Mouse (Mus musculus): ENCODE data around the gene Csgalnact2. TPM values are rescaled to one million over a fixed set of nuclear protein-coding genes. Genes with fewer than 3 reads are reported as not detected.

The Csgalnact2 gene
- 10 to 100 TPM in 24 of 26 experiments, 1 to 10 TPM in 2; 7.9 to 36.5 (median 23.9) TPM for total RNA-seq (2018; cell fraction: chromatin; rRNA removed)
- 10 to 100 TPM; 10.3 to 30.2 (median 20.1) TPM for total RNA-seq (2018; cell fraction: cytosol; rRNA removed)
- total RNA-seq (2018; cell fraction: nucleus; rRNA removed) = 10 to 100 TPM; 11.2 to 60.9 (median 31.8) TPM
- polyA plus RNA-seq (2018) = 19.7 to 20.0 TPM (median 19.8 TPM) in 3 replicates

DNA sequence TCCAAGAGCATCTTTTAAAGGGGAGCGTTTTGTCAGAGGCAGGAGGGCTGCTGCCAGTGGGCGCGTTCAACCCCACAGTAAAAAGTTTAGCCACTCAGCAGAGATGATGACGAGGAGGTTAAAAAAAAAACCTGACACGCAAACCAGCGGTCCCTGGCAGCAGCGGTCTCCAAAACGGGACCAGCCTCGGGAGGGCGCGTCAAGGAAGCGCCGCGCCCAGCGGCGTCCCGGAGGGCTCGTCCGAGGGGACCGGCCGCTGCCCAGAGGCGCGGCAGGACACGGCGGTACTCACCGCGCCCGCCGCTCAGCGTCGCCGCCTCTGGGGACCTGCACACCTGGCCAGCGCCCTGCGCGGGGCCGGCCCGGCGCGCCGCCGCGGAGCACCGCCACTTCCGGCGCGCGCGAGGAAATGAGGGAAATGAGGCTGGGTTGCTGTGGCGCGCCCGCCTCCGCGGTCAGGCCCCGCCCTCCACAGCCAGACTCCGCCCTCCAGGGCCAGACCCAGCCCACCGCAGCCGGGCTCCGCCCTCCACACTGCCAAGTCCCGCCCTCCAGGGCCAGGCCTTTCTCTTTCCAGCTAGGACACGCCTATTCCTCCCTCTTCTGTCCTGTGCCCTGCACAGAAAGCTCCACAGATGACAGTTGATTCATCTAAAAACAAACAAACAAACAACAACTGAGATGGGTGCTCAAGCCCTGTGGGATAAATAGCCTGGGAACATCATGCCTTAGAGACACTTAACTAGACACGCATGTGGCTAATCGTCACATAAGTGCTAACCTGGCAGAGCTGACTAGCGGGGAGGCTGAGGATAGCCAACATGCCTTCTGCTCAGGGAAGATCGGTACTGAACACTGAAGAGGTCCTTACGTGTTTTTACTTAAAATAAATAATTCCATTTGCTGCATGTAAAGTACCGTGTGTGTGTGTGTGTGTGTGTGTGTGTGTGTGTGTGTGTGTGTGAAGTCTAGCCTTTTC lies at the start of gene Csgalnact2:
TSS of gene Csgalnact2 (minus strand) at position 410 of the 979 bp plus-strand sequence.
- Histone ChIP-seq H3K27ac (peak within 1 kb of the TSS; percentile 36), H3K4me3 (ENCODE audit: inconsistent target) (peak within 1 kb of the TSS; percentile 77), H3K36me3 (ENCODE audit: inconsistent target) (no peaks in the 10 kb centered on the region), H3K79me2 (ENCODE audit: inconsistent target) (peaks cover 42% of the 10 kb centered on the region)
- WGBS (ENCODE audit: missing documents) = 5% methylated on average over 59 of the region's 66 CpGs

DNA sequence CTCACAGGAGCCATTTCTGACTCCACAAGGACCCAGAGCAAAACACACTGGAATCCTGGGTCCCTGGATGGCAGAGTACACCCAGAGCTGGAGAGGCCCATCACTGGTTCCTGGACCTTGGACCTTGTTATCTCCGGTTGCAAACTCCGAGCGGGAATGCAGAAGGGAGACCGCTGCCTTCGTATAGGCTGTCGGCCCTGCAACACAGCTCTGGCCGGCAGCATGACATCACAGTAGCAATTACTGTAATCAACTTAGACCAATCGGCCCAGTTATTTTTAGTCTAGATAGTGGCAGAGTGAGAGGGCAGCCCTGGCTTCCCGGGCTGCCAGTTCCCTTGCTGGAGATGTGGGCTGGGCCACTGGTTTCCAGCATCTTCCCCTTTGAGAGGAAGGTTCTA lies 49.7 kb upstream of the Csgalnact2 start:
- Histone ChIP-seq H3K36me3 (ENCODE audit: inconsistent target) (no peaks in the 10 kb centered on the region), H3K79me2 (ENCODE audit: inconsistent target) (no peaks in the 10 kb centered on the region), H3K4me3 (ENCODE audit: inconsistent target) (no peak overlapping the region), H3K27ac (no peak overlapping the region)
- 68% methylated on average over 9 of the region's 9 CpGs for WGBS (ENCODE audit: missing documents)

GRCm38 (mm10) chr6:118187285-118187641 lies 48.3 kb upstream of the Csgalnact2 start:
- WGBS (ENCODE audit: missing documents) = 88% methylated on average over 3 of the region's 3 CpGs
- H3K79me2 ChIP-seq (ENCODE audit: inconsistent target) = no peaks in the 10 kb centered on the region
- no peak overlapping the region for H3K27ac ChIP-seq
- no peak overlapping the region for H3K4me3 ChIP-seq (ENCODE audit: inconsistent target)
- H3K36me3 ChIP-seq (ENCODE audit: inconsistent target) = no peaks in the 10 kb centered on the region

- Histone ChIP-seq H3K27ac (no peak overlapping the region), H3K4me3 (ENCODE audit: inconsistent target) (no peak overlapping the region), H3K79me2 (ENCODE audit: inconsistent target) (no peaks in the 10 kb centered on the region), H3K36me3 (ENCODE audit: inconsistent target) (no peaks in the 10 kb centered on the region)
- 89% methylated on average over 17 of the region's 17 CpGs for WGBS (ENCODE audit: missing documents)
Observed at GRCm38 (mm10) chr6:118186620-118187284, 47.8 kb upstream of the Csgalnact2 start.

GRCm38 (mm10) chr6:118184126-118184525 lies 45.2 kb upstream of the Csgalnact2 start:
- 87% methylated on average over 10 of the region's 10 CpGs for WGBS (ENCODE audit: missing documents)
- Histone ChIP-seq H3K79me2 (ENCODE audit: inconsistent target) (no peaks in the 10 kb centered on the region), H3K4me3 (ENCODE audit: inconsistent target) (no peak overlapping the region), H3K27ac (no peak overlapping the region), H3K36me3 (ENCODE audit: inconsistent target) (no peaks in the 10 kb centered on the region)

DNA sequence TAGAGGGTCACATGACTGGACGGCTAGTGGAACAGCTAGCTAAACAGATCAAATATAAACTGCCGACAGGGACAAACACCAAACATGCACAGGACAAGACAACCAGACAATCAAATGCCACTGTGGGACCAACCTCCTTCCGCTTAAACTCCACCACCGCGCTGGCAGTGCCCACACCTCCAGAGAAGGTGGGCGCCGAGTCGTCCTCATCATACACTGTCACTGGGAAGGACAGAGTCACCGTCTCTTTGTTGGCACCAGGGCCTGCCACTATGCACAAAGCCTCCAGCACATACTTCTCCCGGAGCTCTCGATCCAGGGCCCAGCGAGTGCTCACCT lies 41.1 kb upstream of the Csgalnact2 start:
- Histone ChIP-seq H3K4me3 (ENCODE audit: inconsistent target) (no peak overlapping the region), H3K36me3 (ENCODE audit: inconsistent target) (no peaks in the 10 kb centered on the region), H3K27ac (no peak overlapping the region), H3K79me2 (ENCODE audit: inconsistent target) (no peaks in the 10 kb centered on the region)
- WGBS (ENCODE audit: missing documents) = 84% methylated on average over 12 of the region's 12 CpGs

- no peaks in the 10 kb centered on the region for H3K36me3 ChIP-seq (ENCODE audit: inconsistent target)
- H3K4me3 ChIP-seq (ENCODE audit: inconsistent target) = no peak overlapping the region
- H3K79me2 ChIP-seq (ENCODE audit: inconsistent target) = no peaks in the 10 kb centered on the region
- WGBS (ENCODE audit: missing documents) = 57% methylated on average over 13 of the region's 13 CpGs
- no peak overlapping the region for H3K27ac ChIP-seq
Observed at GRCm38 (mm10) chr6:118179316-118180084, 40.6 kb upstream of the Csgalnact2 start.

- no peaks in the 10 kb centered on the region for H3K79me2 ChIP-seq (ENCODE audit: inconsistent target)
- no peak overlapping the region for H3K27ac ChIP-seq
- no peak overlapping the region for H3K4me3 ChIP-seq (ENCODE audit: inconsistent target)
- H3K36me3 ChIP-seq (ENCODE audit: inconsistent target) = no peaks in the 10 kb centered on the region
- 81% methylated on average over 5 of the region's 5 CpGs for WGBS (ENCODE audit: missing documents)
Observed at GRCm38 (mm10) chr6:118173975-118174328, 35.0 kb upstream of the Csgalnact2 start.

GRCm38 (mm10) chr6:118173251-118173974 lies 34.5 kb upstream of the Csgalnact2 start:
- Histone ChIP-seq H3K36me3 (ENCODE audit: inconsistent target) (no peaks in the 10 kb centered on the region), H3K27ac (no peak overlapping the region), H3K4me3 (ENCODE audit: inconsistent target) (no peak overlapping the region), H3K79me2 (ENCODE audit: inconsistent target) (no peaks in the 10 kb centered on the region)
- 92% methylated on average over 18 of the region's 18 CpGs for WGBS (ENCODE audit: missing documents)

DNA sequence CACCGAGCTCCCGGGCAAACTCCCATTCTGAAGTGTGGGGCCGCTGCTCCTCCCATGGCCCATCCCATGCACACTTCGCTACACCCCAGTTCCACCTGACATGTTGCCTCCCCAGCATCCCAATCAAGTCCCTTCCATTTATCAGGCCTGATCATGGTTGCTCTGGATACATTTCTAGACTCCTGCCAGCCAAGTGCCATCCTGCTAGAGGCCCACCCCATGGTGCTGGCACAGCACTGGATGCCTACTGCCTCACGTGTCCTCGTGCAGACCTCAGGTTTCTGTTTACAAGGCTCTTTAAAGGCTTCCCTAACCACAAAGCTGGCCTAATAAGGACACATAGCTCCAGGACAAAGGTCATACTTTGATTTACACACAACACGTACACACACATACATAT lies 32.4 kb upstream of the Csgalnact2 start:
- no peak overlapping the region for H3K27ac ChIP-seq
- H3K79me2 ChIP-seq (ENCODE audit: inconsistent target) = no peaks in the 10 kb centered on the region
- H3K36me3 ChIP-seq (ENCODE audit: inconsistent target) = no peaks in the 10 kb centered on the region
- 87% methylated on average over 7 of the region's 7 CpGs for WGBS (ENCODE audit: missing documents)
- H3K4me3 ChIP-seq (ENCODE audit: inconsistent target) = no peak overlapping the region

DNA sequence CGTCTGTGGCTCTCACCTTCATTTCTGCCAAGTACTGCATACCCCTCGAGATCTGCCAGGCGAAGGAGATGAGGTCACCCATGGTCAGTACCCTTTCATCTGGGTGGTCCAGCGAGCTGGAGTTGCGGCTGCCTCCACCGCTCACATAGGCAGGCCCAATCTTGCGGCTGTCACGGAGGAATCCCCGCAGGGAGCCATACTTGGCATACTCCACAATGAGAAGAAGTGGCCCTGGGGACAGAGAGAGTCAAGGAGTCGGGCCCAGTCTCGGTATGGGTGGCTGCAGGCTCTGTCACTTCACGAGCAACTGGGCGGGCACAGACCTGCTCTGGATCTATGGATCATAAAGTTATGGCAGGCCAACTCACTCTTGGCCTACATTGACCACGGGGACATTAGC lies 29.2 kb upstream of the Csgalnact2 start:
- Histone ChIP-seq H3K79me2 (ENCODE audit: inconsistent target) (no peaks in the 10 kb centered on the region), H3K4me3 (ENCODE audit: inconsistent target) (no peak overlapping the region), H3K27ac (no peak overlapping the region), H3K36me3 (ENCODE audit: inconsistent target) (no peaks in the 10 kb centered on the region)
- 95% methylated on average over 14 of the region's 14 CpGs for WGBS (ENCODE audit: missing documents)

DNA sequence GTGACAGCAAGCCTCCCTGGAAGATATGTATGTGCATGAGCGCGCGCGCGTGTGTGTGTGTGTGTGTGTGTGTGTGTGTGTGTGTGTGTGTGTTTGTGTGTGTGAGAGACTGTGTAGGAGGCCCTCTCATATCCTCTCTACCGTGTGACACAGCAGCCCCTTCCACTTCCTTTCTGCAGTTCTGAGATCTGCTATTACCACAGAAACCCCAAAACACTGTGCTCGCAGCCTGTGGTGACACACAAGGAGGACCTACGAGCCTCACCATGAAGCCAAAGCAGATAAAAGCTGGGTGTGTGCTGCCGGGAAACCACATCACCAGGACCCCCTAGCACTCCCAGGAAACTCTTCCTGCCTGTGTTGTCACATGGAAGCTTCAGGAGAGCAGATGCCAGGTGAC lies 28.1 kb upstream of the Csgalnact2 start:
- Histone ChIP-seq H3K27ac (no peak overlapping the region), H3K79me2 (ENCODE audit: inconsistent target) (no peaks in the 10 kb centered on the region), H3K36me3 (ENCODE audit: inconsistent target) (no peaks in the 10 kb centered on the region), H3K4me3 (ENCODE audit: inconsistent target) (no peak overlapping the region)
- WGBS (ENCODE audit: missing documents) = 6% methylated on average over 9 of the region's 9 CpGs

- WGBS (ENCODE audit: missing documents) = 77% methylated on average over 1 of the region's 1 CpGs
- no peaks in the 10 kb centered on the region for H3K36me3 ChIP-seq (ENCODE audit: inconsistent target)
- no peaks in the 10 kb centered on the region for H3K79me2 ChIP-seq (ENCODE audit: inconsistent target)
- H3K27ac ChIP-seq = no peak overlapping the region
- no peak overlapping the region for H3K4me3 ChIP-seq (ENCODE audit: inconsistent target)
Observed at GRCm38 (mm10) chr6:118165516-118165915, 26.6 kb upstream of the Csgalnact2 start.

- Histone ChIP-seq H3K27ac (no peak overlapping the region), H3K36me3 (ENCODE audit: inconsistent target) (no peaks in the 10 kb centered on the region), H3K79me2 (ENCODE audit: inconsistent target) (no peaks in the 10 kb centered on the region), H3K4me3 (ENCODE audit: inconsistent target) (no peak overlapping the region)
- WGBS (ENCODE audit: missing documents) = 86% methylated on average over 8 of the region's 8 CpGs
Observed at GRCm38 (mm10) chr6:118164691-118165090, 25.8 kb upstream of the Csgalnact2 start.
